Mouse (Mus musculus): ENCODE measurements around the gene Foxp1. TPM values are rescaled to one million over a fixed set of nuclear protein-coding genes. Genes with fewer than 3 reads are reported as not detected.

Foxp1 gene
- total RNA-seq, 2 experiments from 2014 or later, result 12.3 to 26.5 TPM

DNA sequence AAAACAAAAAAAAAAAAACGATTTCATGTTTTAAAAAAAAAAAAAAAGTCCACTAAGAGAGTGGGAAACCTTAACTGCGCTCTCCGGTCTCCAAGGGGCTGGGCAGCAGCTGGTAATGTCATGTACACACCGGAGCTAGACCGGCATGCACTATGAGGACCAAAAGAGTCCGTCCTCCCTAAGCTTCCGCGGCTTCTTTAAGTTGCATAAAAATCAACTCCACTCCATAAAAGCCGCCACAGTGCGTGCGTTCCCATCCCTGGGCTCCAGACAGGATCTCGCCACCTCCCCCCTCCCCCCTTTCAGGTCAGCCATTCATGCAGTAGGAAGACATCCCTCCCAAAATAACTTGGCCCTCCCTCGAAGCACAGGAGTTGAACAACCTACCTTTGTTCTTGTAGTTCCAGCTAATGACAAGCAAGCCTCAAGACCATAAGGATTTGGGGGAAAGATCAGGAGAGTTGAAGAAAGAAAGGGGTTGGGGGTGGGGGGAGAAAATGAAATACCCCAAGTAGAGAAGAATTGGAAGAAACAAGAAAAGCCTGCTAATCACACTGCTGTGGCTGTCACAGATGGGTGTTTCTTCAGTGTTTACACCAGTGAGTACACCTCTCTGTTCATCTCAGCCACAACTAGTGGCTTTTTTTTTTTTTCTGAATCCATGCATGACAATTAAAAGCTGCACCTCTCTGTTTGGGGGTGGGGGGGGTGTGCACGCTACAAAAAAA, 318.3 kb downstream of the Foxp1 start:
- ATAC-seq (replicated peaks; ENCODE audit: low FRiP score, poor library complexity, severe bottlenecking), result no peak

DNA sequence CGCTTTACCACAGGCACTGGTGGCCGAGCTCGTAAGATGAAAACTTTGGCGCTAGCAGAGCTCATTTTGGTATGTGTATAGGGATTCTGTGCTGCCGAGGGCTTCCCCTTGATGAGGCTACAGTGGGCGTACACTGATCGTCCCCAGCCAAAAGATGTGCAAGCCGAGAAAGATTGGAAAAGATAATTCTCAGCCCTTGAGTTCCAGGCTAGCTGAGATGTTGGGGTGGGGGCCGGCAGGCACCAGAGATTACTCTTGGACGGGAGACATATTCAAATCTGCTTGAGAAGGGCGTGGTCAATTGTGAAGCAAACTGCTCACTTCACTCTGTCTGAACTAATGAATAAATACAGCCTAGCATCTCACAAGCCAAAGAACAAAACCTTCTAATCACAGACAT, 319.3 kb downstream of the Foxp1 start:
- ATAC-seq (replicated peaks; ENCODE audit: low FRiP score, poor library complexity, severe bottlenecking), result no peak

DNA sequence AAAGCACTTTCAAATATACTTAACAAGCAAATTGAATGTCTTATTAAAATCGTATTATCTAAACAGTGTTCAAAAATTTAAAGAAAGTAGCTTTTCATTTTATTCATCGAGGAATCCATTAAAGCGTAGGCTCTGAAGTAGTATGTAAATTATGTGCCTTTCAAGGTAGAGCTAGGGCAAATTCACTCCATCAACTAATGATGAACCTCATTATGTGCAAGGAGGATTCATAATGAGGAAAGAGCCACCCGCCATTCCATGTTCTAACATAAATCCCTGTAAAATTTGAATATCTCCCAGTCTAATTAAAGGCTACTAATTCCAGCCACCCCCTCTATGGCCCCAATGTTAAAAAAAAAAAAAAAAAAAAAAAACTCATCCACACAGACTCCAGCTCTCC, 319.7 kb downstream of the Foxp1 start:
- ATAC-seq (replicated peaks; ENCODE audit: low FRiP score, poor library complexity, severe bottlenecking), result no peak

DNA sequence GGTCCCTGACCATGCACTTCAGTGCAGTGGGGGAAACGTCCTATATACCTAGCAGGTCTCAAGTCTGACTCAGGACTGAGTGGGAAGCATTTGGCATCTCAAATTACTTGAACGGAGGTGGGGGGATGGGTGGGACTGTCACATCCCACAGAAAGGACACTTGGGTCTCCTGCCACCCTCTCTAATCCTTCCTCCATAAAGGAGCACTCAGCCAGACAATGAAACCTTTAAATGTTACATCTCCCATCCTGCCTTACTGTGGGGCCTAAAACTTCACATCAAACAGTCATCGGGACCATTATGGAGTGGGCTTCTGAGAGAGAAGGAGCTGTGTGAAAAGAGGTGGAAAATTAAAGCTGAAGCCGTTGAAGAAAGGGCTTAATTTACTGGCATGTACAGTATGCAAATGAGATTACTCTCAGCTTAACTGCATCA, 321.2 kb downstream of the Foxp1 start:
- no peak for ATAC-seq (replicated peaks; ENCODE audit: low FRiP score, poor library complexity, severe bottlenecking)

DNA sequence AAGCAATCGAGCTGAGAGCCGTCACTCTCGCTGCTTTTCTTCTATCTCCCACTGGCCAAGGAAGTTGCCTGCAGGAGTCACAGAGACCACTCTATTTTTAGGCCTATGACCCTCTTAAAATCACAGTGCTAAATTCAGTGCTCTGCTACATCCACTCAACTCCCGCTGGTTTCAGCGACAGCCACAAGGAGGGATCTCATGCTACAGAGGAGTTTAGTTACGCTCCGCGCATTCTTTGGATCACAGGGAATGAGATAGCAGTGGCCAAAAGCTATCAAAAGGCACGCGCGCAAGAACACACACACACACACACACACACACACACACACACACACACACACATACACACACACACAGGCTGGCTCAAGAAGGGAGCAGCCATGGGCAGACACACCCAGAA, 321.9 kb downstream of the Foxp1 start:
- ATAC-seq (replicated peaks; ENCODE audit: low FRiP score, poor library complexity, severe bottlenecking), result no peak

DNA sequence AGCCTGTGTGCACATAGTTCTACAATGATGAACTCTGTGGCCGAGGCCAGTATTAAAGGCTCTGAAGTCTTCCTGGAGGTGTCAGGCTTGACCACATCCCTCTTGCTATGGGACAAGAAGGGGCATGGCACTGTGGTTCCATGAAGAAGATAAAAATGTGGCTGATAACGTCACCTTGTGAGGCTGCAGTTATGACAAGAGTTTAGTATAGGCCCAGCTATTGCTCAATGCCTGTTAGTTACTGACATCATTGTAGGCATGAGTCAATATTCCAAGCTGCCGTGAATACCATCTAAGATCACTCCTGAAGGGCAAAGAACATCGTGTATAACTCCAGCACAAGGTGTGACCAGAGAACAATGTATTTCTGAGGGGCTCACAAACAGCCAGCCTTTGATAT, 323.2 kb downstream of the Foxp1 start:
- ATAC-seq (replicated peaks; ENCODE audit: low FRiP score, poor library complexity, severe bottlenecking), result no peak

DNA sequence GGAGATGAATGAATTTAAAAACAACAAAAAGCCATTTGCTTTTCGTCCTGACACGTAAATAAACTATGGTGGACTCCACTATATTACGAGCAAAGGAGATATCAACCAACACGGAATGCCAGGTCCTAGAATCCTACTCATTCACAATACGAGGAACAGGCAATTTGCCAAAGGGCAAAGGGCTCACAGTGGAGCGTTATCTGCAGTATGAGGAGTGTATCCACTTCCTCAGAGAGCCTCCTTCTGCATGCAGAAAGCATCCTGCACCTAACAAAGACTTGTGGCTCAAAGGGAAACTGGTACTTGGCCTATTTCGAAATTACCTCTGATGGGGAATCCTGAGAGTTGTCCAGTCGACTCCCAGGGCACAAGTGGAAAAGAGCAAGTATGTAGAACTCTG, 328.8 kb downstream of the Foxp1 start:
- ATAC-seq (replicated peaks; ENCODE audit: low FRiP score, poor library complexity, severe bottlenecking), result no peak

DNA sequence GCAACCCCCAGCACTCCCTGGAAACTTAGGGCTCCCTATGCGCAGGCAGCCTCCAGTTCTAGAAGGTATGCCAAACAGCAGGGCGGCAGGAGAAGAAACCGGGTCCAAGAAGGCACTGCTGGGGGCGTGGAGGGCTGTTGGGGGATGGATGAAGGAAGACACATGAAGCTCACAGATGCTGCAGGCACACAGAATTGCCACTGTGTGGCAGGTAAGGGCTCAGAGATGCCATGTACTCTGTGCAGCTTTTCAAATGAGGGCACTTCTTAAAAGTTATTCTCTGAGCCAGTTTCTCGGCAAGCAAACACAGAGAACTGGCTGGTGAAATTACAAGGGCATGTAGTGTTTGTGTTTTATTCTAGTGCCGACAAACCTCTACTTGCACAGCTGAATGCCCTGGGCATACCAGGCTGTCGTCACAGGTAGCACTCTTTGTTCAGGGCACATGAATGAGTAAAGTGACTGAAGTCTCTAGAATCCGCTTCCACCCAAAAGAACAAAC, 330.8 kb downstream of the Foxp1 start:
- ATAC-seq (replicated peaks; ENCODE audit: low FRiP score, poor library complexity, severe bottlenecking), result no peak

DNA sequence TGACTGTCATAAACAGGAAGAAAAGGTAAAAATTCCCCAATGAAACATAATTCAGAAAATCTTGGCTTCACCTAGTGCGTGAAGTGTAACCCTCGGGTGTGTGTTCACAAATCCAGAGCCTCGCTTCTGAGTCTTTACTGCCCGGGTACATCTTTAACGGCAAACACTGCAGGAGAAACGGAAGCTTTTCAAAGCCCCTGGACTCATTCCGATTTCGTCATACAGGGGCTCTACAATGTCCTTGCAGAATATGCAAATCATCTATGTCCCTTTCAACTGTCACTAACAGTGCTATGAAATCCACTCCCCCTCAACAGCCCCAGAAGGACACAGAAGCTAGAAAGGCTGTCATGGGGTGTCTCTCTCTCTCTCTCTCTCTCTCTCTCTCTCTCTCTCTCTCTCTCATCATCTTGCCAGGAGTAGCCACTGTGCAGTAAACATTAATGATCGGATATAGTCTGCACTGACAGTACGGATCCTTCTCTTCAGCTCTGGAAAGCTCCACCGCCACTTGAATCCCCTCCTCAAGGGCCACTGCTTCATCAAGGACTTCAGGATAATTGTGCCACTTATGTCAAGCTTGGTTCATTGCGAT, 331.4 kb downstream of the Foxp1 start:
- no peak for ATAC-seq (replicated peaks; ENCODE audit: low FRiP score, poor library complexity, severe bottlenecking)

DNA sequence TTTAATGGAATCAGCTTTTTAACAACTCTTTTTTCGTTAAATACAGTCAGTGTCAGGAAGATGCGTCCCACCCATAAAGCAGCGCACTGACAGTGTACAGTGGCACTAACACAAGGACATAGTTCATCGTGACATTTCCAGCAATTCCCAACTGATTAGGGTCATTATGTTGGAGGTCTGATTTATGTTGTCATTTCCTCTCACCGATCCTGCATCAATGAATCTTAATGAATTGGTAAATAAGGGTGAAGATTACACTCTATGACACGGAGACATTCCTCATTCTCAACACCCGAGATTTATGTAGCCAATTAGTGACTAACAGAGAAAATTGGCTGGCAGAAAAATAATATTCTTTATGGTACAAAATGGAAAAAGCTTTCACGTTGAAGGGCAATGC, 332.6 kb downstream of the Foxp1 start:
- ATAC-seq (replicated peaks; ENCODE audit: low FRiP score, poor library complexity, severe bottlenecking), result no peak

DNA sequence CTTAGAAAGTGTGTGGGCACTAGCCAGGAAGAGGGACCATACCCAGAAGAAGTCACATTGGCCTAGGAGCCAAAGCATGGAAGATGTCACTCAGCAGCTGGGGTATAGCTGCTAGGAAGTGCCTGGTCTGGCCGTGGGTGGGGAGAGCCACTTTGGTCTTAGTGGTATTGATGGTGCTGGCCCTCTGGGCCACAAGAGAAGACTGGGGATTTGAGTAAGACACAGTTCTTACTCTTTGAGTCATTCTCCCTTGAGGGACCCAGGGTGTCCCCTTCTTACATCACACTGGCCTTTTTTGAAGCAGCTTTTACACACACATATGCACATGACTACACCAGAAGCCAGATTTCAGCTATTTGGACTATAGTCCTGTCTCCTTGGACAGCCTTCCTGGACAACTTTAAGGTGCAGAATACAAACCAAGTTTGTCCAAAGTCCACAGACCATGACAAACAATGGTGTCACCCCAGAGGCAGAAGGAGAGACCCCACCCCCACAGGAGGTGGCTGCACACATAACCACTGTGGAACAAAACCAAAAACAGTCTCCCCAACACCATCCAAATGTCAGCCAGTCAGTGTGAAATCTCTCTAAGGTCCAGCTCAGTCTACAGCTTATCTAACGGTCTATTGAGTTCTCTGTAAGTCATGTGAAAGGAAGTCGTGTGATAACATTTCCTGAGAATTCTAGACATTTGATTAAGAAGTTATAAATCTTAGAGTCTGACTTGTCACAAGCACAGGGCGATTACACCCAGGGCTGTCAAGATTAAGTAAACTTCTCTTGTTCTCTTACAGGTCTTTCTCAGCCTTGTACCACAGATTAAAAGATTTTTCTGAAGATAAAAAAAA, 333.9 kb downstream of the Foxp1 start:
- no peak for ATAC-seq (replicated peaks; ENCODE audit: low FRiP score, poor library complexity, severe bottlenecking)

DNA sequence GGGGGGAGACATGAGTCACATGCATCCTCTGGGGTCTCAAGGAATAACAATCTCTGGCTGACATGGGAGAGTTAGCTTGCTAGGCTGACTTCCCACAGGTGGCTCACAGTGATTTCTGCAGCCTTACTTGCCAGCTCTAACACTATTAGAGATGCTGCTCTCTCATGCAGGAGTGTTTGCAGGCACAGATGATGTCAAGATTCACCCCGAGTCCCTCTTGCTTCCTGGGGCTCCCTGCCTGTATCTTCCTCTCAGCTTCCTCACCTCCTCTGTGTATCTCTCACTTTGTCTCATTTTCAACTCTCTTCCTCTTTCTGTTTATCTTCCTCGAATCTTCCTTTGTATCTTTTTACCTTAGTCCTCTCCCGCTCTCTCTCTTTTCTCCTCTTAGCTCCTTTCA, 334.6 kb downstream of the Foxp1 start:
- ATAC-seq (replicated peaks; ENCODE audit: low FRiP score, poor library complexity, severe bottlenecking), result no peak

DNA sequence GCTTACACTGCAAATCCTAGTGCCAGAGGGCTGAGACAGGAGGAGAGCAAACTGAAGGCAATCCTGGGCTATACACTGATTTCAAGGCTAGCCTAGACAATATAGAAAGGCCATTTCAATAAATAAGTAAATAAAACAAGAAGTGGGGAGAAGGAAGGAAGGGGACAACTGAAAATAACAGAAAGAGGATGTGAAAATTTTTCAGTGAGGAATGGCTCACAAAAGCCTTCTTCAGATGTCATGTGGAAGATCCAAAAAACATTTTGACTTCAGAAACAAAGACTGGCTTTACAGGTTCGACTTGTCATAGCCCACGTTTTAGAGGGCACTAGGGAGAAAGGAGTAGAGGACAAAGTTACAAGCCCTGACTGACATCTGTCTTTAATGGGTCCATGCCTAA, 335.1 kb downstream of the Foxp1 start:
- ATAC-seq (replicated peaks; ENCODE audit: low FRiP score, poor library complexity, severe bottlenecking), result no peak

DNA sequence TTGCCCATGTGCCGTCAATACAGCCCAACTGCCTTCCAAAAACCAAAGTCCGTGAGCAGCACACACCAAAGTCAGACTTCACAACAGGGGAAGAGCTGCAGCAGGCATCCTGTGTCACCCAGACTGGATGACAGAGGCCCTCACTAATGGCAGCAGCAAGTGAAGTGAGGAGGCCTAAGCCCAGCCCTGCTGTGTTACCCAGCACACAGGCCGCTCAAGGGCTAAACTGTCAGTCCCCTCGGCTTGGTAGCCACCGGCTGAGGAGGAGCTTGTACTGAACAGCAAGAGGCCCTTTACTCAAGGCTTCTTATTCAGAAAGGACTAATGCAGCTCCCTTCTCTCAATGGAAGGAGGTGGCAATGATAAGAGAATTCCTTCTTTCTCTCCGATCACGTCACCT, 336.0 kb downstream of the Foxp1 start:
- no peak for ATAC-seq (replicated peaks; ENCODE audit: low FRiP score, poor library complexity, severe bottlenecking)

DNA sequence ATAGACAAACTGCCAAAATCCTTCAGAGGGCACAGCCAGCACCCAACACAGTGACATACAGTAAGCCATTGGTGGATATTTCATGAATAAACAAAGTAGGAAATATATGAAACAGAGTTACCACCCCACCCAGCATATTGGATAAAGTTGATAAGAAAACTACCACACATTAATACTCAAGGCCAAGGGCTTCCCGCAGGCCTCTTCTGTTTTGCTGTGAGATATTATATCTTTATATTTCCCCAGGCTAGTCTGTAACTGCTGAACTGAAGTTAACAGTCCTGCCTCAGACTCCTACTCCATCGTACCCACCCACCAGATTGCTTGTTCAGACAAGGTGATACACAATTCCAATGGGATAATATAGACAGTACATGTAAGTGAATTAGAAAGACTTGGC, 336.7 kb downstream of the Foxp1 start:
- ATAC-seq (replicated peaks; ENCODE audit: low FRiP score, poor library complexity, severe bottlenecking), result no peak

DNA sequence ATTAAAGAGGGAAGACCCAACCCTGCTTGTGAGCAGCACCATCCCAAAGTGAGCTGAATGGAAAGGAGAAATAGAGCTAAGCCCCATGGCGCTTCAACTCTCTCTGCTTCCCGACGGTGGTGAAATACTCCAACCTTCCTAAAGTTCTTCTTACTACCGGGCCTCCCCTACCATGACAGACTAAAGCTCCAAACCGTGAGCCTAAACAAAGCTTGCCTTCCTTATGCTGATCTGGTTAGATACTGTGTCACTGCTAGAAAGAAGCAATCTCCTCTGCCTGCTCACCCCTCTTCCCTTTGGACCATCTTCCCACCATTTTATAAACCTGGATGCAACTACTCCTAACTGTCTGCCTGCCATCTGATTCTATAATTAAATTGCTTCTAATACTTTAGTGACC, 338.5 kb downstream of the Foxp1 start:
- no peak for ATAC-seq (replicated peaks; ENCODE audit: low FRiP score, poor library complexity, severe bottlenecking)

DNA sequence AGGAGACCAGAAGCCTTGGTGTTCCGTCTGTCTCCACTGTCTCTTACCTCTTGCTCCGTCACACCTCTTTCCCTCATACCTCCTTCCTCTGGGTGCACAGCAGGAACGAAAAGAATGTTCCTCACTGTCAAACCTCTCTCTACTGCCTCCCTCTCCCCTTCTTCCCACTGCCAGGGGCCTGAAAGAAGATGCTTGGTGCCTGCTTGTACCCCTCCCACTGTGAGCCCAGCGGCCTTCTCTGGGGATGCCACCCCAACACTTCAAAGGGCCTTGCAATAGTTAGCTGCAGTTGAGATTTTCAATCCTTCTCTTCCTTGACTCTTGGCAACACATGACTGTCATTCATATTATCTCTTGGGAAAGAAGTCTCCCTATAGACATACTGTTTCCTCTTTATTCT, 339.7 kb downstream of the Foxp1 start:
- no peak for ATAC-seq (replicated peaks; ENCODE audit: low FRiP score, poor library complexity, severe bottlenecking)

DNA sequence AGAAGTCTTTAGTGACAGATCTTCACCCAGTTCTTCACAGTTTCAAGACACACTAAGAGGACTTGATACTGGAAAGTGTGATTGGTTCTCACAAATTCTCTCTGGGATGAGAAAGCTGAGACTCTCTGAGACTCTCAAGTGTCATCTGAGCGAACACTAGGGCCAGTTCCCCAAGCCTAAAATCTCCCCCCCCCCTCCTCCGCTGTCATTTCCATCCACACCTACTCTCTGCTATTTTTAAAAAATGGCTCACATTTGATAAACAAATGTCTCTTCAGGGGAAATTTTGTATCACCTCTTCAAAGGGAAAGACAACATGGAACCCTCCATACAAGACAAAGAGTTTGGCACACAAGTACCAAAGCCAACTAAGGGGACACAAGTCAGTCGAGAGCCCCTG, 346.3 kb downstream of the Foxp1 start:
- ATAC-seq (replicated peaks; ENCODE audit: low FRiP score, poor library complexity, severe bottlenecking), result no peak

DNA sequence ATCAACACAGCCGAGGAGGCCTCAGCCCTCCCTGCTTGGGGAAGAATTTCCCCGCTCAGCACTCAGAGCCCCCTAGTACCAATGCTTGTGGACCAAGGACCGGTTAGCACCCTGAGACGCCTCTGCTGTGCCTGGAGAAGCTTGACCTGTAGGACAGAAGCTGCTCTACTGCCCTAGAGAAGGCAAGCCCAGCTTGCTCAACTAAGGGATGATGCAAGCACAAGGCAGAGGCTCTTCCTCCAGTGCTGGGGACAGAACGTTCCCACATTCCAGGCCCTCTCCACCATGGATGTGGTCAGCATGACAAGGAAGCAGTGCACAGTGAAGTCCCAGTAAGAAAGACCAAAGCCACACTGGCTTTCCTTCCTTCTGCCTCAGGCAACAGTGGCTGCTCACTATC, 347.1 kb downstream of the Foxp1 start:
- ATAC-seq (replicated peaks; ENCODE audit: low FRiP score, poor library complexity, severe bottlenecking), result no peak

DNA sequence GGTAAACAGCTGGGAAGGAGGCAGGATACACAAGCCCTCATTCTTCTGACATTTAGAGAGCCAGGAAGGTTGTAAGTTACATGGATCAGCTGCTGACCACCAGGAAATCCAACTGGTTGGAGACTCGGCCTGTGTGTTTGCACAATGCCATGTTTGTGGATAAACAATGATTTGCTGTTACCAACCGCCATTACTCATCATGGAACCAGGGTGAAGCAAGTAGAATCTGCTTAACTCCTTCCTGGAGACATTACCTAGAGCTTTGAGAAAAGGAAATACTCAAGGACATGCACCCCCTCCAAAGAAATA, 348.7 kb downstream of the Foxp1 start:
- no peak for ATAC-seq (replicated peaks; ENCODE audit: low FRiP score, poor library complexity, severe bottlenecking)

Measured in erythroblast, adult 5-6 weeks (primary cell).